Mouse (Mus musculus) C2C12 (cell line): ENCODE results near the gene Nkx1-2.

Experiments
- CTCF ChIP-seq: IDR thresholded peaks from one replicate; pipeline ENCODE4 v1.5.1; 2011; ENCODE audit not compliant: control insufficient read depth, insufficient read depth, insufficient read length
- USF1 ChIP-seq: IDR thresholded peaks from one replicate; pipeline ENCODE4 v1.6.1; 2011; ENCODE audit warnings: low read depth, mild to moderate bottlenecking, control low read depth, moderate library complexity

GRCm38 (mm10) chr7:132581441-132581840 is 18.0 kb downstream of the Nkx1-2 start:
- TF ChIP-seq CTCF: no peak
- no peak for TF ChIP-seq USF1
